Mouse (Mus musculus) gastrocnemius, adult 18-20 months (tissue): ENCODE results near the gene Sf3a3. TPM values are rescaled to one million over a fixed set of nuclear protein-coding genes. Genes with fewer than 3 reads are reported as not detected.

Experiments used
- DNase-seq: peaks from one replicate; pipeline ENCODE4 v3.0.0; 2021; ENCODE audit warnings: low spot score
- long read RNA-seq, 2 experiments: library from polyadenylated mRNA; stranded (forward); transcript quantifications; one replicate each; pipeline ENCODE4 v2.0.0; 2021
- total RNA-seq, 2 experiments: library from RNA; stranded (reverse); gene quantifications; 2 replicates each; pipeline ENCODE4 v1.2.3; 2021

Sf3a3 gene
- 10 to 100 TPM; 12.7 to 13.9 TPM for total RNA-seq
- long read RNA-seq, experiment 1, transcript Sf3a3-201 (17 exons, 1,820 nt) = major isoform, 9 of 9 reads
- long read RNA-seq, experiment 1, partial matches to known transcripts = 0 of 9 reads
- long read RNA-seq, experiment 1, other reads (novel, unspliced or antisense) = 0 of 9 reads
- long read RNA-seq, experiment 2, transcript Sf3a3-201 (17 exons, 1,820 nt) = major isoform, 14 of 15 reads
- long read RNA-seq, experiment 2, partial matches to known transcripts = 1 of 15 reads
- long read RNA-seq, experiment 2, other reads (novel, unspliced or antisense) = 0 of 15 reads

DNA sequence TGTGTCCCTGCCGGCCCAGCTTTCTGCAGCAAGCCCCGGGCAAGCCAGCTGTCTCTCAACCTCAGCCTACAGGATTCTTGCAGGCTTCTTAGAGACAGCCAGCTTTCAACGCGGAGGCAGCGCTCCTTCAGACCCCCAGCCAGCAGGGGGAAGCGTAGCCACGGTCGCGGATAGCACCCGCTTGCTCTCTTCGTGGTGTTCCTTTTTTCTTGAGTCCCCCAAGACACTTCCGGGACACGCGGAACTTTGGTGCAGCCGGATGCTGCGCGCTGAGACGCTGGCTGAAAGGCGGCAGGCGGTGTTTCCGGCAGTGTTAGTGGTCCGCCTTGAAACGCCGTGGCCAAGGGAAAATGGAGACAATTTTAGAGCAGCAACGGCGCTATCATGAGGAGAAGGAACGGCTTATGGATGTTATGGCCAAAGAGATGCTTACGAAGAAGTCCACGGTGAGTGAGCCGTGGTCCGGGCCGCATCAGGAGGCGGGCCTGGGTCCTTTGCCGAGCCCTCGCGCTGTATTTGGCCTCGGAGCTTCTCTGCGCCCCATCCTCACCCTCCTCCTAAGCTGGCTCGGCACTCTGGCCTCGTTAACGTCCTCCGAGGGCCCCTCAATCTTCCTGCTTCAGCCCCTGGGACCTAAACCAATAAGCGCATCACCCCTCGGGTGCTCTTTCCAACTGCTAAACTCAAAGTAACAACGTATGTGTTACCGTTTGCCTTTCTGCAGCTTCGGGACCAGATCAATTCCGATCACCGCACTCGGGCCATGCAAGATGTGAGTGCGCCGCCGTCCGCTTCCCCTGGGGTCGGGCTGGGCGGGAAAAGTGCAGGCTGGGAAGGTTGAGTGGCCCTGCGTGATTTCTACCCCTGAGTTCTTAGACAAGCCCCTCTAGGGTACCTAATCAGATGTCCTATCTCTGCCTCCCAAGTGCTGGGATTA, at the start of gene Sf3a3:
Gene Sf3a3, plus strand, starts transcription at position 232 of the 937 bp plus-strand sequence.
- DNase-seq = peak; percentile 97

DNA sequence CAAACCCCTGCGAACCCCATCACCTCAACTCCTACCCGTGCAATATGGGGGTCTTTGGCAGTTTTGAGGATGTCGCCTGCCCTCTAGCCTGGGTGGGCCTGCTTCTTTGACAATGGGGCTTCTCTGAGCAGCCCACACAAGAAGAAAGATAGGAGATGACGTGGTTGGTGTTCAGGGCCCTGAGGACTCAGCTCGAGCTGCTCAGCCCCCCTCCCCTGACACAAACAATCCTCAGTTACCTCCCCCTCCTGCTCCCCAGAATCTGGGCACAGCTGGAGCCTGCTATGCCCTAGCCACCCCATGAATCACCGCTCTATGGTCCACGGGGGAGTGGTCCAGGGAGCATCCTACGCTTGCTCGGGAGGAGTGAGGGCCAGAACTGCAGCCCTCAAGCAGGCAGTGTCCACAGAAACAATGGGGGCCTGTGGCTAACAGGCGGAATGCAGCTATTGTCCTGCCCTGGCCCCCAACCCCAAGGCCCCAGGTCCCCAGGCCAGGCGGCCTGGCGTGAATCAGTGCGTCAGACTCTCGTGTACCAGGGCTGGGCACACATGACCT, 47.0 kb upstream of the Sf3a3 start:
- DNase-seq = no peak

DNA sequence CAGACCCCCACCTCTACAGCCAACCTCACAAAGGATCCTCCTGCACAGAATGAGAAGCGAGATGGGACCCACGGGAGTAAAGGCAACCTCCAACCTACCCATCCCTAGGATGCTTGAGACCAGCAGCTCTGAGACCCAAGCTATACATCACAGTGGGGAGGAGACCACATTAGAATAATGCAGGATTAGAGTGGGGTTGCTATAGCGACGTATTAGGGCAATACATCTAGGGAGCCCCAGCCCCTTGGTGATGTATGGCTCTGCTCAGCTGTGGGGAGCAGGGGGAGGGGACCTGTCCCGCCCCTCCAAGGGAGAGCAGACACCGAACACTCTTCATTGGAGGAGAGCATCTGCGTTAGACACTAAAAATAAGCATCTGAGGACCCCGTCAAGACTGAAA, 46.5 kb upstream of the Sf3a3 start:
- DNase-seq = no peak

DNA sequence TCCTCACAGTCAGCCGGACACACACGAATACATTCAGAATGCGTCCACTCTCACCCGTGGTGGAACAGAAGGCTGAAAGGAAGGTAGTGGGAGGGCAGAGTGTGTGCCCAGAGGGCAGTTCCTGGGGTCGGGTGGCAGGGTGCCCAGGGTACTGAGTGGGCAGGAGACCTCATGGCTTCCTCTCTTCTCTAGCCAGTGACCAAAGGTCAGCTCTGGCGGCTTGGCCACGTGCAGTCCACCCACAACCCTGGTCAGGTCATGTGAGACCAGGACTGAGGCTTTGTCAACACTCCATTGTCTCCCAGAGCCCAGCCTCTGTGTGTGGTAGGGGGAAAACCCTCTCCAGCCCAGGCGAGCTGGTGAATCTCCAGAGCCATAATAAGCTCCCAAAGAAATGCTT, 44.3 kb upstream of the Sf3a3 start:
- DNase-seq = no peak

DNA sequence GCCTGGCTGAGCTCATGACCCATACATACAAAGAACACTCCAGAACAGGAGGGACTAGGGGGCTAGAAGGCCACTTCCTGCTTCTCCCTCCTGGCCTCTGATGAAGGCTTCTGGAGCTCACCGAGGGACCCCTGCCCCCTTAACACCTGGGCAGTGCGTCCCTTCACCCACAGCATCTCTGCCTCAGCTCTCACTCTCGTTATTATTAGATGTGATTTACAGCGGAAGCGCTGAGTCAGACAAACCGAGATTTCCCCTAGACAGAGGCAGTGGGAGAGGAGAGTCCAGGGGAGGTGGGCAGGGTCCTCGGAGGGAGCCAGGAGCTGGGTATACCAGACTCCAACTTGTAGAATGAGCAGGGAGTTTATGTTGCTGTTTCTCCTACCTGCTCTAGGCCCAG, 43.0 kb upstream of the Sf3a3 start:
- no peak for DNase-seq

DNA sequence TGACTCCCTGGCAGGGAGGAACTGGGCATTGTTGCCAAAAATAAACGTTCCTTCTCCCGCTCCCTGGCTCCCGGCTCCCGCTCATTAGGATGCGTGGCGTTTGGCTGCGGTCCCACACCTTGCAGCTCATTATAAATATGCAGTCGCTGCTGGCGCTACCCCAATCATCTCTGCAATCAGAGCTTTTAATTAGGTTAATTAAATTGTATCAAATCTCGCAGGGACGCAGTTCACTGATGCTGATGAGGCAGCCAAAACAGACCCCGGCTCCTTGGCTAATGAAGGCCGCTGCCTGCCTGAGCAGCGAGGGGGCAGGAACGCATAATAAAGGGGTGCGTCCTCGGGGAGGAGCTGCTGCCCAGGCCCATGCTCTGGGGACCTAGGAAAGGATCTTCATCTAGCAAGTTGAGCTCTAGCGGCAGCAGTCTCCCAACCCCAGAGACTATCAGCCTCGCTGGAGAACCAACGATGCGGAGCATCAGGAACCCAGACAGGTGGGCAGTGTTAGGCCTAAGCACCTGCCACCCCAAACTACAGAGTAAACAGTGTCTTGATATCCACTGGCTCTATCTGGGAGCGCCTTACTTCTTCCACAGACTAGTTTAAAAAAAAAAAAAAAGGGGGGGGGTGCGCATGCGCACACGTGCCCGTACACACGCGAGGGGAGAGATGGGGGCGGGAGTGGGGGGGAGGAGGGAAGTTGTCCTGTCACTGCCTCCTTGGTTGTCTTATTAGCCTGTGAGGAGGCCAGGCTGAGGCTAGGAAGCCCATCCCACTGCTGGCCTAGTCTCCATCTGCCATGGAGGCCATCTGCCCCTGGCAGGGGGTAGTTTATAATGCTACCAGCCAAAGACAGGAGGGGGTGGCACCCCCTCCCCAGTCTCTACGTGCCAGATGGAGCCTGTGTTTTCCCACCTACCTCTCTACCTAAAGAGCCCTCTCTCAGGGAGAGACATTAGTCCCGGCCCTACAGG, 41.9 kb upstream of the Sf3a3 start:
- DNase-seq = no peak

DNA sequence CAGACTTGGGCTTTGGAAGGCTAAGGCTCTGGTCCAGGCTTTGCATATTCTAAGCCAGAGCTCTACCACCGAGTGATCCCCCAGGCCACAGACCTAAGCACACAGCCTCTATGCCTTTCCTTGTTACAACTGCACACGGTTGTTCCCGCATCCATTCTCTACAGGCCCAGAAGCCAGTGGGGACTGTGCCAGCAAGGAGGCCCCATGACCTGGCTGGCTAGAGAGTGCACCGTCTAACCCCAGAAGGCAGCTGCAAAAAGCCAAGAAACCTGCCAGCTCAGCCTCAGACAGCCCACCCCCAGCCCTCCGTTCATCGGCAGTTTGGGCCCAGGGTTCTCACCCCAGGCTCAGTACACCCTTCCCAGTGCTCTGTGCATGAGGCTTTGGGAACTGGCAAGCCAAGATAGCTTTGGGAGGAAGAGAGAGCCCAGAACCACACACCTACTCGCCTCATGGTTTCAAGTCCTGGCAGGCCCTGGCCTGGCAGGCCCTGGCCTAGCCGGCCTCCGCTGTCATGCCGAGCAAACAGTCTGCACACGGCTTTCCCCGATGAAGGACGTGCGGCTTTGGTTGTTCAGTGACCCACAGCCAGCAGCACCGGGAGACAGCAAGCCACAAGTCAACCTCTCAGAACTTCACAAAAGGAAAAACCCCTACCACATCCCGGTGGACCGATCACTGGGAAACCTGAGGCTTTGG, 40.1 kb upstream of the Sf3a3 start:
- DNase-seq = no peak

DNA sequence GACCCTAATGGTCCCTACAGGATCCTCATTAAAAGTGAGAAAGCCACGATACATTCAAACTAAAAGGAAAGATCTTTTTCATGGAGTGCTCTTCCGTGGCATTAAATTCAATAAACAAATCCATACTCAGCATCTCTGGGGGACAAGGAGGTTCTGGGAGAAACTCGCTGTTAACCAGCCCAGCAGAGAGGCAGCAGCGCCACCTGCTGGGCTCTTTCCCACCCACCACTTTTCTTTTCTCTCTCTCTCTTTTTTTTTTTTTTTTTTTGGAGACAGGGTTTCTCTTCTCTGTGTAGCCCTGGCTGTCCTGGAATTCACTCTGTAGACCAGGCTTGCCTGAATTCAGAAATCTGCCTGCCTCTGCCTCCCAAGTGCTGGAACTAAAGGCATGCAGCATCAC, 39.5 kb upstream of the Sf3a3 start:
- no peak for DNase-seq

DNA sequence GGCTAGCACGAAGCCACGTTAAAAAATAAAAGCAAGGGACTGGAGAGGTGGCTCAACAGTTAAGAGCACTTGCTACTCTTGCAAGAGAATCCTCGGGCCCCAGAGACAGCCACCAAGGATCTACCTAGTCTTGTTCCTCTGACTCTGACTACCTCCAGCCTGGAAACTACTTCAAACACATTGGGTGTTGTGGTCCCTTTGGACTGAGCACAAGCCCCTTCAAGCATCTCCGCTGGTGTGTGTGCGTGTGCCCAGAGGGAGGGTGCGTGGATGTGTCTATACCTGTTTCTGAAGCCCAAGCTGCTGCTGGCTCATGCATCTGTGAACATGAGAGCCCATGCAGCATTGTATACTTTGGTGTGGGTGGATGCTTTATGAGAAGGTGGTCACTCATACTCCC, 38.6 kb upstream of the Sf3a3 start:
- no peak for DNase-seq

DNA sequence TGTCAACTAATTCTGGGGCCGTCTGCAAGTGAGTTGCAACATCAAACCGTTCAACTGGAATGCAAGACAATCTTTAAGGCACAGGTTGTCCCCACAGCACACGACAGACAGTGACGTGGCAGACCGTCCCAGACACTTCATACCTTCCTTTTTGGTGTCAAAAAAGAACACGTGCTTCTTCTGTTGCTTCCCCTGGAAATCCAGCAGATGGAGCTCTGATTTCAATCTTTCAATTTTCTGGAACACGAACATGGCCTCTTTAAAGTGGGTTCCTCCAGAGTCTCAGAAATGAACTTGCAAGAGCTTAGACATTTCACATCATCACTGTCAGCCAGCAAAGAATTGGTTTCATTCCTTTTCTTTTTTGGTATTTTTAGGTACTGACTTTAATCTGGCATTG, 32.3 kb upstream of the Sf3a3 start:
- no peak for DNase-seq

DNA sequence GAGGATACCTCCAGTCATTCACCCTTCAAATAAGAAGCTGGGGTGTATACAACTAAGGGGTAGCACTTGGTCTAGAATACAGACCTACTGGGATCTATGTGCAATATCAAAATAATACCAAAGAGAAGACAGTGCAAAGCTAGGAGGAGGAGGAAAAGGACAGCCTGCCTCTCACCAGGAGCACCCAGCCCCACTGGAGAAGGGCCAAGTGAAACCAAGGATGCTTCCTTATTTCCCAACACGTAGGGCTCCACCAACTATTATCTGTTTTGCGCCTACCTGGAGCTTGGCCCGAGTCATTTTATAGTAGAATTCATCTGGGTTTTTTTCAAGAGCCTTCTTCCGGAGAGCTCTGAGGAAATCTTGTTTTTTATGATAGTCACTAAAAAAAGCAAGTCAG, 31.1 kb upstream of the Sf3a3 start:
- DNase-seq = no peak

DNA sequence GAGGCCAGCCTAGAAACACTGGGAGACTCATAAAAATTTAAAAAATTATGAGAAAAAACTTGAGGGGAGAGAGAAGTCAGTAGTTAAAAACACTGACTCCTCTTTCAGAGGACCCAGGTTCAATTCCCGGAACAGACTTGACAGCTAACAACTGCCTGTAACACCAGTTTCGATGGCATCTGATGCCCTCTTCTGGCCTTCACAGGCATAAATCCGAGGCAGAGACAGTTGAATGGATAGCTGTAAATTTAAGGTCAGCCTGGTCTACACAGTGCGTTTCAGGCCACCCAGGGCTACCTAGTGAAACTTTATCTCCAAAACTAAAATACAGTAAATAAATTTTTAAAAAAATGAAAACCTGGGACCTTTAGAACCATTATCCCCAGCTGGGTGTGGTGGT, 29.6 kb upstream of the Sf3a3 start:
- DNase-seq = no peak

DNA sequence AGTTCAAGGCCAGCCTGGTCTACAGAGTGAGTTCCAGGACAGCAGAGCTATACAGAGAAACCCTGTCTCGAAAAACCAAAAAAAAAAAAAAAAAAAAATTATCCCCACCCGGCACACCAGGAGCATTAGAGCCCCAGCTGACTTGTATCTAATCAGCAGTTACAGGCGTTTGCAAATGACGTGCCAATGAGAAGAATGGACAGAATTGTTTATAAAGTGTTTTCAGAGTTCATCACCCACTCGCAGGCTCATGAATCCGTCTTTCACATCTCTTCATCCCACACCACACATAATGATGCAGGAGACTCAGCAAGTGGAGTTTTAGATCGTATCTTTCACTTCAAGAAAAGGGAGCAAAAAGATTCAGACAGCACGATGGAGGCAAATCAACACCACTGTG, 29.1 kb upstream of the Sf3a3 start:
- DNase-seq = no peak

DNA sequence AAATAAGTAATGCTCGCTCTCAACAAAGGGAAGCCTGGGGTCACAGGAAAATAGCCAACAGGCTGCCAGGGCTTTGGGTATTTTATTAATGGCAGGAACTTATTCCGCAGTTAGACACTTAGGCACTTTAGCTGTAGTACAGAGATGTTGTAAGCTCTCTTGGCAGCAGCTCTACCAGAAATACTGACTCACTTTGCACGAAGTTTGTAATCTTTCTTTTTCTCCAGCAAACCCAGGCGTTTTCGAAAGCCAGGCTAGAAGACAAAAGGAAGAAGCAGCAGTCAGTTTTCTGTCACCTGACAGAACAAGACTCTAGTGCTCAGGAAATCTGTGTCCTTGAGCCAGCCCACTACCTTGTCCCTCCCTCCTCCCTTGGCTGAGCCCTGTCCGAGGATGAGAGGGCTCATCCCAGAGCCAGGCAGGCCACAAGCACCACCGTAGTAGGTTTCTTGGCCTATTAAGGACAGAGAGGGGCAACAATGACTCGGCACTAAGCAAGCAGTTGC, 28.6 kb upstream of the Sf3a3 start:
- DNase-seq = peak; percentile 60

DNA sequence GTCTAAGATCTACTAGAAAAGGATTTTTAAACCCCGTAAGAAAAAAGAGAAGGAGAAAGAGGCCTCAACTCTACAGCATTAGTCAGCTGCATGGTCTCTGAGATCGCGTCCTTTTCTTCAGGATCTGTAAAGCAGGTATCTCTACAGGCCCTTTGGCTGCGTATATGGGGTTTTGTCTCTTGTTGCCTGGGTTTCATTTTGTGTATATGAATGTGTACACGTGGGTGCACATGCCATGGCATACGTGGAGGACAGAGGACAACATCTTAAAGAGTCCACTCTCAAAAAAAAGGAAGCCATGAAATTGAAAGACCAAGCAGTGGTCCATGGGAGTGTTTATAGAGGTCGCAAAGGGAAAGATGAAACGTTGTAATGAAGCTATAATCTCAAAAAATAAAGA, 23.1 kb upstream of the Sf3a3 start:
- DNase-seq = no peak

DNA sequence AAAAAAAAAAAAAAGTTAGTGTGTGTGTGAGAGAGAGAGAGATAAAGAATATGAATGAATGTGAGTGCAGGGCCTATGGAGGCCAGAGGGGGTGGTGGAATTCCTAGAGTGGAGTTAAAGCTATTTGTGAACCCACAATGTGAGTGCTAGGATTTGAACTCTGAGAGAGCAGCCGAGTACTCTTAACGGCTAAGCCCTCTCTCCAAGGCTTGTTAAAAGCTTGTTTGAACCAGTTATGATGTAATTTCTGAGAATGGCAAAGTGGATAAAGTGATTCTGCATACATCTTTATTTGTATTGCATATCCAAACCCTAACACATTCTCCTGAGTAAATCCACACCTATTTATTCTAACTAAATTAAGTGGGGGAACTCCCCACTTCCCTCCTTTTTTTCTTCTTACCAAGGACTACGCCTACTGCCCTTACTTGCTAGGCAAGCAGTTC, 22.1 kb upstream of the Sf3a3 start:
- no peak for DNase-seq

DNA sequence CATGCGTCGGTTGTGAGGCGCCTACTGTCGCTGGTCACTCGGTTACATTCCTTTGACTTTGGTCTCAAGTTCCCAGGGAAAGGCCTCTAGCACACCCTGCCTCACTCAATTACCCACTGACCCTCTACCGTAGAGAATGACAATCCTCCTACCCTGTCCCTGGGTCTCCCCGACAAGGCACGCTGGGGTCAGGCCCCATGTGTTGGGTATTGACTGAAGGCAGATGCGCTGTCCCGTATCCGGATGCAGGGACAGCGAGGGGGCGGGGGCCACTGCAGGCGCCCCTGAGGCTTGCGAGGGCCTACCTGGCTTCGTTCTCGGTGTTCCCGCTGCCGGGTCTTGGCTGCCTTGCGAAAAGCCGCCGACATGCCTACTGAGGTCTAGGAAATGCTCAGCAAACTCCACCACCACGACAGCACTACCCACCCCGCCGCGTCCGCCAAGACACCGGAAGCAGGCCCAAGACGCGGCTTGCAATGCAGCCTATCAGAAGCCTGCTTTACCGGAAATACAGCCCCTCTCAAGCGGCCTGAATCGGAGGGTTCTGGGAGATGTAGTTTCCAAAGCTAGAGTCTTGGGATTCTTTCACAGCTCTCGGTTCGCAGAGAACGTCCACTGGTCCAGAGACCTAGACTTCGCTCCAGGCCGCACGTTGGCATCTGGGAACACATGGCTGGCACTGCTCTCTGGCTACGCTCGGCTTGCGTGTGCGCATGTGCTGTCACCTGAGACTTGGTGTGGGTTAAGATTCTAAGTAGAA, 21.3 kb upstream of the Sf3a3 start, which contains the start of gene Utp11:
Gene Utp11, minus strand, starts transcription at position 466 of the 760 bp plus-strand sequence.
- peak; percentile 92 for DNase-seq

DNA sequence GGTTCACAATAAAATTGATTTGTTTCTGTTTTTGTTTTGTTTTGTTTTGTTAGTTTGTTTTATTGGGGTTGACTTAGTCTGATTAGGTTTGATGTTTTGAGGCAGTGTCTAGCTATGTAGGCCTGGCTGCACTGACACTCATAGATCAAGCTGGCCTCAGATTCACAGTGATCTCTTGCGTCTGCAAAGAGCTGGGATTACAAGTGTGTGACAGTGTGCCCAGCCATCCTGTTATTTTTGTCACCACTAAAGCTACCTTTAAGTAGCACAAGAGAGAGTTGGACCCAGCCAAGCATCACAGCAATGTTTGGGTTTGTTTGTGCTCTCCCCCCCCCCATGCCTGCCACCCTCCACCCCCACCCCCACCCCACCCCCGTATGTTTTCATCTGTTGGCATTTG, 20.0 kb upstream of the Sf3a3 start:
- DNase-seq = peak; percentile 66

DNA sequence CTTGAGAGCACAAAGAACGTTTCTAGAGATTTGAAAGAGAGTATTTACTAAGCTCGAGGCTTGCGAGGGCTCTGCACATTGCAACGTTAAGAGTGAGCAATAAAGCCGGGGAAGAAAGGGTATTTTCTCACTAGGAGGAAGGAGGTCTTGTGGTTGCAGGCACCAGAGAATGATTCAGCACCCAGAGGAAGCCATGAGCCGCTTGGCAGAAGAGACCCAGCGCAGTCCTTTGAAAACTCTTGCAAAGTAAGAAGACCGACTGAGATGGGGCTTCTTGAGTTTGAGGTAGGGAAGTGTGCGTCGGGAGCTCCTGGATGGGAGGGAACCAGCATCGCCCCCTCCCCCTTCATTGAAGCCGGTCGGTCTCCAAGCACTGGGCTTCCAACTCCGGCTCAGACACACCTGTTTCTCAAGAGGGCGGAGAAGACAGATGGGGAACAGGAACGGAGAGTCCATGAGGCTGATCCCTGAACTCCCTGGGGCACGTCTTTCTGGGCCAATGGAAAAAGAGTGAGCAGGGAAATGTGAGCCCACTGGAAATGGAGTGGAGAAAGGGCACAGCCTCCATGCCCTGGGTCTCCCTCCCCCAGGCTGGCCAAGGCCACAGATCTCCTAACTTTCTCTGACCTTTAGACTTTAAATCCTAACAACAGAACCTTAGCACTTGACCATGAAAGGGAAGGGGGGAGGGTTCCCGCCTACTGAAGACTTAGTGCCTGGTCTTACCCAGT, 18.6 kb upstream of the Sf3a3 start:
- peak; percentile 78 for DNase-seq
